Mouse (Mus musculus) kidney, embryonic 16.5 days (tissue): Measurements from ENCODE around the gene Tmem30a. TPM values are rescaled to one million over a fixed set of nuclear protein-coding genes. Genes with fewer than 3 reads are reported as not detected.

Experiments
- ATAC-seq: fragments of 200-750 bp; cut with Nextera tagmentation; 2 replicates; pipeline ENCODE4 v1.8.0; 2017; ENCODE audit warnings: moderate TSS enrichment; ENCODE audit not compliant: low FRiP score, low TSS enrichment
- H3K27ac ChIP-seq: fragments of 300-500 bp; sonication (generic); 2 replicates; pipeline ENCODE4 v1.5.1; 2014; ENCODE audit warnings: low read length
- H3K27me3 ChIP-seq: fragments of 300-500 bp; sonication (generic); 2 replicates; pipeline ENCODE4 v1.6.1; 2014; ENCODE audit warnings: low read length, control low read depth, mixed read lengths; ENCODE audit not compliant: insufficient read depth
- H3K36me3 ChIP-seq: fragments of 300-500 bp; sonication (generic); 2 replicates; pipeline ENCODE4 v1.6.1; 2014; ENCODE audit warnings: low read length, control low read depth, mixed read lengths; ENCODE audit not compliant: insufficient read depth
- H3K4me1 ChIP-seq: fragments of 300-500 bp; sonication (generic); 2 replicates; pipeline ENCODE4 v1.6.1; 2014; ENCODE audit warnings: low read length, control low read depth, mixed read lengths; ENCODE audit not compliant: insufficient read depth
- H3K4me2 ChIP-seq: fragments of 300-500 bp; sonication (generic); replicated peaks from 2 replicates; pipeline ENCODE4 v1.6.1; 2014; ENCODE audit warnings: low read depth, low read length
- H3K4me3 ChIP-seq: fragments of 300-500 bp; sonication (generic); 2 replicates; pipeline ENCODE4 v1.5.1; 2014; ENCODE audit warnings: mild to moderate bottlenecking, low read length
- H3K9ac ChIP-seq: fragments of 300-500 bp; sonication (generic); replicated peaks from 2 replicates; pipeline ENCODE4 v1.6.1; 2014; ENCODE audit warnings: low read length
- H3K9me3 ChIP-seq: fragments of 300-500 bp; sonication (generic); 2 replicates; pipeline ENCODE4 v1.6.1; 2016; ENCODE audit warnings: low read length, control low read depth
- WGBS: fragments of 180-500 bp; shearing (Covaris S2); extraction: QIAGEN DNeasy Blood & Tissue Kit; methylation state at CpG from one replicate; pipeline ENCODE4 v1.1.7; 2014; 5-methylcytosine and 5-hydroxymethylcytosine counted together
- polyA plus RNA-seq: library from polyadenylated mRNA; unstranded; fragments of >200 nt; fragmentation: Nextera tagmentation; extraction: Ambion mirVana; gene quantifications from 2 replicates; pipeline ENCODE4 v1.2.1, GENCODE M21; 2015

Tmem30a gene
- polyA plus RNA-seq, 1 experiment from 2014 or later, result 86.2 TPM

DNA sequence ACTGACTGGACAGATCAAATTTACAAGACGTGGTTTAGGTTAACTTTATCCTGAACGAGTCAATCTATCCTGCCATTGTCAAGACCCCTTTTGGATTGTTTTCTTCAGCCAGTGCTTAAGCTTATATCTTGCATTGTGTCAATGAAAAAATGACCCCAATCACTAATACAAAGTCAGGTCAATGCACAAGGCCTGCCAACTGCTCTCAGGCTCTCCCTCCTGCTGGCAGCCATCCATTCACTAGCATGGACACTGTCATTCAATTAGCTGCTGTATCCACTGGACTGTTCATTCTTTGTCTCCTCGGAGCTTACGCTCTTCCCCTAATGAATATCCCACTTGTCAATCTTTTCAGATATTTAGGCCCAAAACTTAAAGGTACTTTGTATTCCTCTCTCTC is 30.1 kb upstream of the Tmem30a start:
- Histone ChIP-seq H3K4me3 (no peak overlapping the region), H3K36me3 (0 out of 2 replicates have a peak, but pooled peaks cover 4% of the 10 kb centered on the region), H3K4me1 (no peaks in the 10 kb centered on the region), H3K9ac (no peak overlapping the region), H3K4me2 (no peak overlapping the region), H3K9me3 (peaks cover 9% of the 10 kb centered on the region), H3K27ac (no peak overlapping the region), H3K27me3 (no peaks in the 10 kb centered on the region)
- no peak for ATAC-seq
- 77% methylated on average over 4 of the region's 4 CpGs for WGBS

DNA sequence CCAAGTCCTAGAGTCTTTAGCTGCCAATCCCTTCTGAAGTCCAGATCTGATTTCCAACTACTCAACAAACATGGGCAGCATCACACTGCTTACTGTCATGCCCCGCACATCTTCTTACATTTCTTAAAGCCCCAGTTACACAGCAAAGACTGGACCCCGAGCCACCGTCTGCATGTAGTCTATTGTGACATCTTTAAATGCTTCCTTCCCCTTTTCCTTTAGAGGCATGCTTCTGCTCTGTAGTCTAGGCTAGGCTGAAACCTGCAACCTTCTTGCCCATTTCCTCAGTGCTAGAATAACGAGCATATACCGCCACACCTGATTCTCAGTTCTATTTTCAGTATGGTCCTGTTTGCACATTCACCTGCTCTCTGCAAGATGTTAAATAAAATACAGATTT is 23.2 kb upstream of the Tmem30a start:
- H3K4me3 ChIP-seq, result no peak overlapping the region
- H3K4me2 ChIP-seq, result no peak overlapping the region
- H3K9me3 ChIP-seq, result peaks cover 16% of the 10 kb centered on the region
- H3K27ac ChIP-seq, result no peak overlapping the region
- WGBS, result 89% methylated on average over 5 of the region's 5 CpGs
- ATAC-seq, result no peak
- H3K27me3 ChIP-seq, result no peaks in the 10 kb centered on the region
- H3K36me3 ChIP-seq, result 0 out of 2 replicates have a peak, but pooled peaks cover 5% of the 10 kb centered on the region
- no peak overlapping the region for H3K9ac ChIP-seq
- no peaks in the 10 kb centered on the region for H3K4me1 ChIP-seq

DNA sequence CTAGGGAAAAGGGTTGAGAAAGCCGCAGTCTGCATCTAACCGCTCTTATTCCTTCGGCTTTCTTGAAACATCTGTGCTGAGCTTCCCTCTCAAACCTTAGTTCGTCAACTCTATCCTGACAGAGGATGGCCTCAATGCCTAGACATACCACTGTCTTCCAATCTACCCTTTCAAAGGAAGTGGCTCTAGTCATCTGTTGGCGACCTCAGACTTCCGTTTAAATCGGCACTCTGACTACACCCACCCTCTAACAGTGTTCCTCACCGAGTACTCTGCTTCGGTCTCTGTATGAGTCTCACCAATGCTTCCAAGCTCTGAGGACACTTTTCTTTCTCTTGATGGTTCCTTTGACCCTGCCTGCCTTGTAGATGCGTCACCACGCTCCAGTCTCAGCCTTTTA is 22.7 kb upstream of the Tmem30a start:
- Histone ChIP-seq H3K4me2 (no peak overlapping the region), H3K4me1 (no peaks in the 10 kb centered on the region), H3K36me3 (0 out of 2 replicates have a peak, but pooled peaks cover 5% of the 10 kb centered on the region), H3K9me3 (peaks cover 16% of the 10 kb centered on the region), H3K27ac (no peak overlapping the region), H3K4me3 (no peak overlapping the region), H3K27me3 (no peaks in the 10 kb centered on the region), H3K9ac (no peak overlapping the region)
- WGBS, result 90% methylated on average over 11 of the region's 11 CpGs
- ATAC-seq, result no peak

DNA sequence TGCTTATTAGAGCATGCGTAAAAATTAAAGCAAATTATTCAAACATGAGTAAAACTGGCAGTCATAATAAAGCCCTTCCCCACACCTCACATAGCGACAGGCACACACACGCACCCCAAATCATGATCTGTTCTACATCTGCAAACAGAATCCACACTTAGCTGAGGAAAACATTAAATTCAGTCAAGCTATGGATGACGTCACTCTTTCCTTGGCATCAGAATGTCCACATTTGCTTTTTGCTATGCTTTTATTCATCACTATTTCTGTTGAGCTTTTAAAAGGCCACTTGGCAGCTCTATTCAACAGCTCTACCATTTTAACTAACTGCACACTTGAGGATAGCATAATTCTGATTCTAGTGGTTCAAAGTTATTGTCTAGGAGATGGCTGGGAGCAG is 21.3 kb upstream of the Tmem30a start:
- no peaks in the 10 kb centered on the region for H3K4me1 ChIP-seq
- no peak overlapping the region for H3K4me3 ChIP-seq
- 89% methylated on average over 4 of the region's 4 CpGs for WGBS
- 0 out of 2 replicates have a peak, but pooled peaks cover 5% of the 10 kb centered on the region for H3K36me3 ChIP-seq
- no peak for ATAC-seq
- H3K4me2 ChIP-seq, result no peak overlapping the region
- H3K9ac ChIP-seq, result no peak overlapping the region
- no peaks in the 10 kb centered on the region for H3K27me3 ChIP-seq
- peaks cover 16% of the 10 kb centered on the region for H3K9me3 ChIP-seq
- H3K27ac ChIP-seq, result no peak overlapping the region

DNA sequence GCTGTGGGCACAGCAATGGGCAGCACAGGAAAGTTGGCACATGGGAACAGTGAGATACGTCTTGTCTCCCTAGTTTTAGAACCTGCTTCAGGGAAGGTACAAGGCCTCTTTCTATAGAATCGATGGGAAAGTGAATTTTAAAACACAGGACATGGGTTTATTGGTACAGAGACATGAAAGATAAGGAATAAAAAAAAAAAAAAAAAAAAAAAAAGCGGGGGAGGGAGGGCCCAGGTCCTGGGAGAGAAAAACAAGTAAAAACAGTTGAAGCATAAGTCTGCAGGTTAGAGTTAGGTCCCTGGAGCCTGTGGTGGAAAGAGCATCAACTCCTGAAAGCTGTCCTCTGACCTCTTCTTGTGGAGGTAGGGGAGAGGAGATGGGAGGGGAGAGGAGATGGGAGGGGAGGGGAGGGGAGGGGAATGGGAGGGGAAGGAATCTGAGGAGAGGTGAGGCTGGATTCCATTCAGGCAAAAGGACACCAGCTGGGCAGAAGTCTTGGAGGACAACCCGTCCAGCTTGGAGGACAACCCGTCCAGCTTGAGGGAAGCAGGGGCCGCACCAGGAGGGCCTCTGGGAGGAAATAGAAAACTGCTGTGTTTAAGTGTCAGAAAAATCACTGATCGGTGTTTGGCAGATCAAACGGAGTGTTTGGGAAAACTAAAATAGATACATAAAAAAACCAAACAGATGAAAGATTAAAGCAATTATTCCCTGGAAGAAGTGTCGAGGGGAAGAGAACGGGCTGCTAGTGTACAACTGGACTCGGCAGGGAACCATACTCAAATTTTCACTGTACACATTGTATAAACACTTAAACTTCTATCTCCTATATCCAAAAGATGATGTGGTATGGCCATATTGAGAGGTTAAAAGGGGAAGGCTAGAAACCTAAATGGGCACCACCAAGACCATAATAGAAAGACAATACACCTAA is 17.9 kb upstream of the Tmem30a start:
- no peak overlapping the region for H3K4me2 ChIP-seq
- H3K36me3 ChIP-seq, result no peaks in the 10 kb centered on the region
- H3K9me3 ChIP-seq, result no peaks in the 10 kb centered on the region
- no peaks in the 10 kb centered on the region for H3K4me1 ChIP-seq
- H3K27me3 ChIP-seq, result no peaks in the 10 kb centered on the region
- no peak overlapping the region for H3K9ac ChIP-seq
- no peak for ATAC-seq
- no peak overlapping the region for H3K4me3 ChIP-seq
- no peak overlapping the region for H3K27ac ChIP-seq
- WGBS, result 75% methylated on average over 11 of the region's 11 CpGs

DNA sequence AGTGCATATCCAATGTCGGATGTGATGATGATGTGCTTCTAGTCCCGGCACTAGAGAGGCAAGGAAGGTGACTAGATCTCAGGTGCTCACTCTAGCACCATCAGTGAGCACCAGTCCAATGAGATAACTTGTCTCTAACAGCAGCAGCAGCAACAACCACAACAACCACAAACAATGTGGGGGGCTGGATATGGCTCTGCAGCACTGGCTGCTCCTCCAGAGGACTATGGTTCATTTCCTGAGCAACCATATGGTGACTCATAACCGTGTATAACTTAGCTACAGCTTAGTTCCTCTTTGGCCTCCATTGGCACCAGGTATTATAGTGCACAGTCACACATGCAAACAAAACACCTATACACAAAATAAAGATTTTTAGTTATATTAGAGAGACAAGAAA is 17.2 kb upstream of the Tmem30a start:
- 79% methylated on average over 3 of the region's 3 CpGs for WGBS
- Histone ChIP-seq H3K4me3 (no peak overlapping the region), H3K4me1 (no peaks in the 10 kb centered on the region), H3K9ac (no peak overlapping the region), H3K27ac (no peak overlapping the region), H3K36me3 (no peaks in the 10 kb centered on the region), H3K4me2 (no peak overlapping the region), H3K27me3 (no peaks in the 10 kb centered on the region), H3K9me3 (no peaks in the 10 kb centered on the region)
- ATAC-seq, result no peak

DNA sequence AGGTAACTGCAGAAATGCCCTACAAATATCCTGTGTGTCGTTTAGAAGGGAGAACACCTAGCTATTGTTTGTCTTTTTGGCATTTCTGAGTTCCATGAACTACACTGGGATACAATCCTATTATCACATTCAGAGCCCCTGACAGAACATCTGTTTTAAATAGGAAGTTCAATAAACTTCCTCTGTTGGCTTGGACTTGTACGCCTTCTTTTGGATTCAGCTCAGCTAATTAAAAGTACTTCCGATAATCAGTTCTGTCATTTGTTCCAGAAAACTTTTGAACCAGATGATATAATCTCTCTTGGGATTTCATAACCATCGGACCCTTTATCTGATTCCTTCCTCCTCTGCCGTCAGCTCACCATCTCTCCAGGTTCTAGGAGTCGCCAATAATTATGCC is 16.1 kb upstream of the Tmem30a start:
- no peak overlapping the region for H3K27ac ChIP-seq
- H3K27me3 ChIP-seq, result no peaks in the 10 kb centered on the region; the same call in 1 of the 2 replicates
- no peaks in the 10 kb centered on the region for H3K4me1 ChIP-seq
- no peak overlapping the region for H3K9ac ChIP-seq
- no peak for ATAC-seq
- H3K4me2 ChIP-seq, result no peak overlapping the region
- no peak overlapping the region for H3K4me3 ChIP-seq
- H3K9me3 ChIP-seq, result no peaks in the 10 kb centered on the region
- H3K36me3 ChIP-seq, result no peaks in the 10 kb centered on the region
- WGBS, result 58% methylated on average over 6 of the region's 6 CpGs

DNA sequence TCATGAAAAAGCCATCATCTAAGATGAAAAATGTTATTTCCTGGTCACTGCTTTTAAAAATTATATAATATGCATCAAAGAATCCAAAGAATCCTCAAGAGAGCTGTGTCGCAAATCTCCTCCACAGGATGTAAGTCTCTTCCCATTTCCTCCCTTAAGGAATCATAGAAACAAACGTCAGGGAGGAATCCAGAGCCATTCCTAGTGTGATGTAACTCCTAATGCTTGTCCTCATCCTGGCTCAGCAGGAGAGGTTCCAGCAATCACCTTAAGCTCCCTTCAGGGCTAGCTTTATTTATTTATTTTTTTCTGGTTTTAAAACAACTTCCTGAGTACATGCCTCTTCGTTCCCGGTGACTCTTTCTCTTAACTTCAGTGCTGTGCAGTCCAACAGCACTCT is 13.9 kb upstream of the Tmem30a start:
- no peaks in the 10 kb centered on the region; the same call in 1 of the 2 replicates for H3K27me3 ChIP-seq
- no peak overlapping the region for H3K4me3 ChIP-seq
- no peak overlapping the region for H3K9ac ChIP-seq
- 44% methylated on average over 4 of the region's 4 CpGs for WGBS
- H3K9me3 ChIP-seq, result no peaks in the 10 kb centered on the region
- ATAC-seq, result no peak
- H3K36me3 ChIP-seq, result no peaks in the 10 kb centered on the region
- H3K27ac ChIP-seq, result no peak overlapping the region
- 0 out of 2 replicates have a peak overlapping the region, but pooled peaks have one; percentile 0 for H3K4me2 ChIP-seq
- H3K4me1 ChIP-seq, result no peaks in the 10 kb centered on the region

DNA sequence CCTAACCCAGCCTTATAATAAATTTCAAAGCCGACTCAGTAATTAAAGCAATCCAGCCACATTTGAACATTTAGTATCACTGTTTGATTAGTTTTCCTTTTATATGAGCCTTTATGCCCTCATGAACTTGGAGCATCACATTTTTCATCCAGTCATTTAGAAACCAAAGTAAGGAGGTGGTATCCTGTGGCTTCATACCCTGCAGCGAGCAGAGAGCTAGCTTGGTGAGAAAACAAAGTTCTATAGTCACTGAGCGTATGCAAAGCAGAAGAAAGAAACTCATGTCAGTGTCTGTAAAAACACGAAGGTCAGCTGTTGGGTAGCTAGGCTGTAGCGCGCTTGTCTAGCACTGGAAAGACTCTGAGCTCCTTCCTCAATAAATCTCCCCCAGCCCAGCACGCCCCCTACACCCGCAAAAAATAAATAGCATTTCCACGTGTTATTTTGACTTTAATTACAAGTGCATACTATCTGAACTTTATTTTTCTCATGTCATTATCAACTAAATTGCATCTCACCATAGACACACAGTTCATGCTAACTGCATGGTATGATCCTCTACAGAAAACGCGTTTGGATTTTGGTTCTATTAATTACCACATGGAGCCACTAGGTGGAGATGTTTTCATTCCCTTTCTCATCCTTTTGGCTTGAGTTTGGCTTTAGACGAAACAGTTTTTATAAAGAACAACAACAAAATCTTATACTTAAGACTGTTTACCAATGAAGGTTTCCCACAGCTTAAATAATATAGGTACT is 13.2 kb upstream of the Tmem30a start:
- ATAC-seq, result no peak
- no peak overlapping the region for H3K4me2 ChIP-seq
- no peak overlapping the region for H3K9ac ChIP-seq
- no peak overlapping the region for H3K27ac ChIP-seq
- no peak overlapping the region for H3K4me3 ChIP-seq
- no peaks in the 10 kb centered on the region; the same call in 1 of the 2 replicates for H3K27me3 ChIP-seq
- 33% methylated on average over 12 of the region's 12 CpGs for WGBS
- no peaks in the 10 kb centered on the region for H3K36me3 ChIP-seq
- no peaks in the 10 kb centered on the region for H3K4me1 ChIP-seq
- no peaks in the 10 kb centered on the region for H3K9me3 ChIP-seq
